Mouse (Mus musculus) spleen, postnatal 10 days (tissue): ENCODE measurements around the gene Smok3c.
"Not testable (repeated sequence)": the region's sequence is repeated elsewhere in the genome, so short reads cannot be mapped to it uniquely, and the experiment has no call there.

ENCODE experiments used
- DNase-seq, 2 experiments: peaks; one replicate each; pipeline ENCODE4 v3.0.0; 2021 to 2022; ENCODE audit warnings: low spot score in 2 of 2

Gene Smok3c

DNA sequence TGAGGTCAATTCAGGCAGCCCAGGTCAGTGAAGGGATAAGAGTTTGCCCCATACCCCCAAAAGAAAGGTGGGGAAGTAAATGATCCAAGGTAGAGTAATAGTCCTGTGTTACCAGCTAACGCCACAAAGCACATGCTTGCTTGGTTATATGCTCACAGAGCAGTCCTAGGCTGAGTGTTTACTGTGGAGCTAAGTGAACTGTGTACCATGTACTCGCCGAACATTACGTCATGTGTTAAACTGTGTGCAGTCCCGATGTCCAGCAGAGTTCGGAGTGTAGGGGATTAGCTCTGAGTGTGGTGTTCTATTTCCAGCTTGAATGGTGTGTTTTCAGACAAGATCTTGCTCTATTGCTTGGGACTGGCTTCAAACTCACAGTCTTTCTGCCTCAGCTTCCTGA, 41.5 kb downstream of the Smok3c start:
- DNase-seq = no peak

DNA sequence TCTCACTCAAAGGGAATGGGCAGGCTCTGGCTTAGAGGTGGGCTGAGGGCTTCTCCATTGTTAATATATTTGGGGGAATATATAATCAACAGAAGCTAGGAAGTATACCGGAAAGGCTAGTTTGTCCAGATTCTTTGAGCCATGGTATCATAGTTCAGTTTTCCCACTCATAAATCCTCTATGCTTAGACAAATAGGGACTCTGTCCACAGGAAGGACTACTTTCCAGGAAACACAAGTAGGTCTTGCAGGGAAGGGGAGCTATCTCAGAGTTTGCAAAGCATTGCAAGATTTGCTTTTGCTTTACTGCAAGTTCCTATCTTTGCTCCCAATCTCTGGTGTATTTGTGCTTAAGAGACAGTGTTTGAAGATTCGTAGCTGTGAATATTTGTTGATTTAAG, 52.0 kb downstream of the Smok3c start:
- no peak for DNase-seq

DNA sequence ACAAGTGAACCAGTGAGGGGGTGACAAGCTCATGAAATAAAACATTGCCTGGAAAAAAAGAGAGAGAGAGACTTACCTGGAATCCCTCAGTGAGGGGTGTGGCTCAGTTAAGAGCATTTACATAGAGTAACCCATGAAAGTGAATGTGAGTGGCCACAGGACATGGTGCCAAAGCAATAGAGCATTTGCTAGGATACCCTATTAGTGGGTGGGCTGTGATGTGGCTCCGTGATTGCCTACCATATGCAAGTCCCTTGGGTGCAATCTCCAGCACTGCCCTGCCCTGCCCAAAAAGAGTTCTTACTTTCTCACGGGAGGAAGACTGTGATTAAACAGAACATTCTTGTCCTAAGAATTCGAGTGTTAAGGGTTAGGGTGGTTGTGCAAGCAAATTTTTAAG, 54.1 kb downstream of the Smok3c start:
- DNase-seq = no peak

DNA sequence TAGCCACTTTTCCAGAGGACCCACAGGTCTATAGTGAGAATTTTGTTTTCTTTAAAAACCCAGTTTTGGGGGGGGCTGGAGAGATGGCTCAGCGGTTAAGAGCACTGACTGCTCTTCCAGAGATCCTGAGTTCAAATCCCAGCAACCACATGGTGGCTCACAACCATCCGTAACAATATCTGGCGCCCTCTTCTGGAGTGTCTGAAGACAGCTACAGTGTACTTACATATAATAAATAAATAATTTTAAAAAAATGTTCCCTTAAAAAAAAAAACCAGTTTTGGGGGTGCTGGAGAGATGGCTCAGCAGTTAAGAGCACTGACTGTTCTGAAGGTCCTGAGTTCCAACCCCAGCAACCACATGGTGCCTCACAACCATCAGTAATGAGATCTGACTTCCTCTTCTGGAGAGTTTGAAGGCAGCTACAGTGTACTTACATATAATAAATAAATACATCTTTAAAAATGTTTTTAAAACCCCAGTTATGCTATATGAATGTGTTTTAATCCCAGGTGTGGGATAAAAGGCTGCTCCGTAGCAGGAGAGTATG, 56.9 kb downstream of the Smok3c start:
- not testable (repeated sequence) for DNase-seq
